Comparison of ENCODE assay signal across 9 mouse cellular contexts in the genomic region with DNA sequence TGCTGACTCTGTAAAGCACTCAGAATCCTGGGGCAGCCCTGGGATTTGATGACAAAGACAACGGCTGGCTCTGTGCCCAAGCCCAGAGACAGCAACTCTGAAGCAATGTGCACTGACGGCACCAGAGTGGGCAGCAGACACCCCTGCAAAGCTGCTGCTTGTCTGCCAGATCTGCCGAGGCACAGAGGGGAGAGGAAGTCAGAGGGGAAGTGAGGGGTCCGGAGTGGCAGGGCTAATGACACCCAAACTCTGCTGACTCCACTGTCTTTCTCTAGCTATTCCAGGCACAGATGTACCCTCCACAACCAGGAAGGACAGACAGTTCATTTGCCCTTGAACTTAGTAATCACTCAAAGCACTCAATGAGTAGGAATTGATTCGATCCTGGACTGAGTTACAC. TPM values are rescaled to one million over a fixed set of nuclear protein-coding genes. Genes with fewer than 3 reads are reported as not detected.
DNase-seq lines count a peak whose midpoint lies in the region; ATAC-seq and TF ChIP-seq lines count a peak whose summit lies in the region.
"Had no signal": no experiment of that assay in that cellular context is flagged by ENCODE, and none has a peak within 500 bp of the region (broad histone marks: within the 10 kb centered on the region; RNA-seq: fewer than 3 reads in every experiment).

No protein-coding gene starts in this region.

- WGBS in liver, adult 2 months = 11% methylated on average over 5 of the region's 5 CpGs
- WGBS in liver, embryonic 11.5 days = 44% methylated on average over 5 of the region's 5 CpGs
- 62% methylated on average over 5 of the region's 5 CpGs for WGBS in kidney, embryonic 15.5 days

- H3K27me3 ChIP-seq in liver, adult 2 months (ENCODE audit: control insufficient read depth, insufficient read depth, low read length) = no peaks in the 10 kb centered on the region
- H3K27me3 ChIP-seq in liver, embryonic 11.5 days (replicated peaks; ENCODE audit: control insufficient read depth, insufficient read depth, low read length) = no peaks in the 10 kb centered on the region
- no peaks in the 10 kb centered on the region for H3K27me3 ChIP-seq in kidney, embryonic 15.5 days

- no peak overlapping the region for H3K4me2 ChIP-seq in liver, embryonic 11.5 days
- no peak overlapping the region for H3K4me2 ChIP-seq in kidney, embryonic 15.5 days

- no peak overlapping the region for H3K9ac ChIP-seq in liver, adult 2 months (ENCODE audit: low read depth, low read length)
- H3K9ac ChIP-seq in liver, embryonic 11.5 days (ENCODE audit: low read depth, low read length) = no peak overlapping the region
- H3K9ac ChIP-seq in kidney, embryonic 15.5 days = no peak overlapping the region

- H3K79me2 ChIP-seq in liver, adult 2 months (ENCODE audit: control insufficient read depth, insufficient read depth, low read length) = no peaks in the 10 kb centered on the region

- no peak for ATAC-seq in liver, embryonic 11.5 days (replicated peaks; ENCODE audit: low FRiP score)
- no peak for ATAC-seq in kidney, embryonic 15.5 days (replicated peaks; ENCODE audit: low FRiP score)

- no peak for TF ChIP-seq CTCF in liver, adult 2 months (IDR thresholded peaks at IDR 0.05; ENCODE audit: low read depth, low read length)

- H3K36me3 ChIP-seq in liver, adult 2 months (ENCODE audit: control insufficient read depth, insufficient read depth, low read length) = no peaks in the 10 kb centered on the region
- H3K36me3 ChIP-seq in liver, embryonic 11.5 days (ENCODE audit: control insufficient read depth, insufficient read depth, low read length) = no peaks in the 10 kb centered on the region
- H3K36me3 ChIP-seq in kidney, embryonic 15.5 days = no peaks in the 10 kb centered on the region

- no peak overlapping the region for H3K4me3 ChIP-seq in liver, adult 2 months (ENCODE audit: insufficient read depth, low read depth, low read length)
- no peak overlapping the region for H3K4me3 ChIP-seq in liver, embryonic 11.5 days (ENCODE audit: low read depth, low read length)
- H3K4me3 ChIP-seq in kidney, embryonic 15.5 days (replicated peaks) = no peak overlapping the region
- H3K4me3 ChIP-seq: erythroblast, embryonic 14.5 days had no signal

- DNase-seq in liver, adult 2 months (ENCODE audit: extremely low read depth, low read depth, low spot score) = peak; percentile 66
- DNase-seq in liver, embryonic 11.5 days (ENCODE audit: low spot score) = no peak
- peak; percentile 79 to 82 for DNase-seq in adrenal gland, postnatal 36 days
- DNase-seq in heart, adult 9 months (ENCODE audit: low spot score in 2 of 2) = peak; percentile 54 to 69
- DNase-seq in left cerebral cortex, adult 11 months (ENCODE audit: low spot score) = peak; percentile 44
- peak; percentile 81 to 83 for DNase-seq in right cerebral cortex, postnatal 10 days (ENCODE audit: low spot score in 2 of 2)
- no peak for DNase-seq in testis, postnatal 10 days (ENCODE audit: low spot score)

- no peaks in the 10 kb centered on the region for H3K9me3 ChIP-seq in liver, embryonic 11.5 days (ENCODE audit: control insufficient read depth, low read length)
- H3K9me3 ChIP-seq in kidney, embryonic 15.5 days (replicated peaks) = no peaks in the 10 kb centered on the region

- no peak for TF ChIP-seq POLR2A in liver, adult 2 months (IDR thresholded peaks at IDR 0.05; ENCODE audit: extremely low read depth, insufficient read depth, low read length)

- peaks cover 8% of the 10 kb centered on the region for H3K4me1 ChIP-seq in liver, adult 2 months (ENCODE audit: control insufficient read depth, insufficient read depth, low read length)
- no peaks in the 10 kb centered on the region for H3K4me1 ChIP-seq in liver, embryonic 11.5 days (replicated peaks; ENCODE audit: control insufficient read depth, insufficient read depth, low read length)
- H3K4me1 ChIP-seq in kidney, embryonic 15.5 days = peaks cover 3% of the 10 kb centered on the region; the same call in 1 of the 2 replicates

- H3K27ac ChIP-seq in liver, adult 2 months (replicated peaks; ENCODE audit: insufficient read depth, low read depth, low read length) = no peak overlapping the region
- no peak overlapping the region for H3K27ac ChIP-seq in liver, embryonic 11.5 days (ENCODE audit: low read depth, low read length)
- no peak overlapping the region for H3K27ac ChIP-seq in kidney, embryonic 15.5 days

RNA-seq across cellular contexts. Expression of gene Rab11a, which starts 33.7 kb away (rescaled TPM):
- total RNA-seq in liver, adult 2 months (2014; rRNA removed) = 81.2 and 85.2 TPM in 2 replicates
- polyA plus RNA-seq in liver, adult 2 months (2012; rRNA removed) = 57.7 and 69.2 TPM in 2 replicates
- 341 TPM in 2 replicates for polyA plus RNA-seq in liver, embryonic 11.5 days (2014; fragmentation: Nextera tagmentation; extraction: Ambion mirVana)
- 100 to 1,000 TPM; 266 to 324 TPM for total RNA-seq in adrenal gland, postnatal 36 days (2021)
- polyA plus RNA-seq in kidney, embryonic 15.5 days (2015; fragmentation: Nextera tagmentation; extraction: Ambion mirVana) = 550 and 571 TPM in 2 replicates

RNA-seq across cellular contexts. Expression of gene Dennd4a, which starts 39.9 kb away (rescaled TPM):
- total RNA-seq in liver, adult 2 months (2014; rRNA removed) = 17.1 and 22.4 TPM in 2 replicates
- polyA plus RNA-seq in liver, adult 2 months (2012; rRNA removed) = 7.0 and 8.0 TPM in 2 replicates
- 19.1 and 22.6 TPM in 2 replicates for polyA plus RNA-seq in liver, embryonic 11.5 days (2014; fragmentation: Nextera tagmentation; extraction: Ambion mirVana)
- total RNA-seq in adrenal gland, postnatal 36 days (2021) = 10 to 100 TPM; 18.1 to 19.9 TPM
- polyA plus RNA-seq in kidney, embryonic 15.5 days (2015; fragmentation: Nextera tagmentation; extraction: Ambion mirVana) = 6.0 and 7.6 TPM in 2 replicates

Comparison
In these comparisons a context has a peak if more than half of its experiments do, and no peak if none do; other contexts are left out.
1. DNase-seq: peak in liver, adult 2 months (single experiment), adrenal gland, postnatal 36 days (2 of 2), heart, adult 9 months (2 of 2), left cerebral cortex, adult 11 months (single experiment) and right cerebral cortex, postnatal 10 days (2 of 2); none in liver, embryonic 11.5 days (single experiment) and testis, postnatal 10 days (single experiment).